Mouse (Mus musculus) adipocyte (in vitro differentiated cells): ENCODE data around the gene Tspan9.

Source experiments
- DNase-seq: peaks from one replicate; pipeline ENCODE4 v3.0.0-alpha.2; 2016; ENCODE audit warnings: low spot score

Gene Tspan9

GRCm38 (mm10) chr6:128102296-128102999 is 40.9 kb downstream of the Tspan9 start:
- peak; percentile 77 for DNase-seq

GRCm38 (mm10) chr6:128099871-128100270 is 43.5 kb downstream of the Tspan9 start:
- DNase-seq, result no peak

GRCm38 (mm10) chr6:128099190-128099589 is 44.2 kb downstream of the Tspan9 start:
- no peak for DNase-seq

- DNase-seq, result no peak
These were observed 46.9 kb downstream of the Tspan9 start for GRCm38 (mm10) chr6:128096521-128096920.

GRCm38 (mm10) chr6:128095906-128096305 is 47.5 kb downstream of the Tspan9 start:
- DNase-seq, result no peak

- DNase-seq, result no peak
These were observed 48.3 kb downstream of the Tspan9 start for GRCm38 (mm10) chr6:128095131-128095530.

GRCm38 (mm10) chr6:128093856-128094628 is 49.4 kb downstream of the Tspan9 start:
- DNase-seq, result no peak

- DNase-seq, result no peak
These were observed 50.8 kb downstream of the Tspan9 start for GRCm38 (mm10) chr6:128092621-128093020.

- no peak for DNase-seq
These were observed 51.6 kb downstream of the Tspan9 start for GRCm38 (mm10) chr6:128091833-128092166.

- peak; percentile 67 for DNase-seq
These were observed 52.2 kb downstream of the Tspan9 start for GRCm38 (mm10) chr6:128090985-128091832.

GRCm38 (mm10) chr6:128089770-128090702 is 53.4 kb downstream of the Tspan9 start:
- no peak for DNase-seq

- no peak for DNase-seq
These were observed 54.5 kb downstream of the Tspan9 start for GRCm38 (mm10) chr6:128088746-128089523.

- DNase-seq, result no peak
These were observed 57.8 kb downstream of the Tspan9 start for GRCm38 (mm10) chr6:128085488-128086066.

GRCm38 (mm10) chr6:128083305-128083704 is 60.1 kb downstream of the Tspan9 start:
- no peak for DNase-seq

- DNase-seq, result no peak
These were observed 61.6 kb downstream of the Tspan9 start for GRCm38 (mm10) chr6:128081781-128082180.

- DNase-seq, result no peak
These were observed 62.1 kb downstream of the Tspan9 start for GRCm38 (mm10) chr6:128081293-128081692.

GRCm38 (mm10) chr6:128079576-128080224 is 63.7 kb downstream of the Tspan9 start:
- DNase-seq, result no peak

GRCm38 (mm10) chr6:128078508-128078907 is 64.9 kb downstream of the Tspan9 start:
- no peak for DNase-seq

GRCm38 (mm10) chr6:128076104-128077020 is 67.0 kb downstream of the Tspan9 start:
- DNase-seq, result no peak
